Mouse (Mus musculus): Measurements from ENCODE around the gene Ggct. TPM values are rescaled to one million over a fixed set of nuclear protein-coding genes. Genes with fewer than 3 reads are reported as not detected.

Ggct gene
- polyA plus RNA-seq (2017; shearing (Covaris generic)): 34.4 TPM

DNA sequence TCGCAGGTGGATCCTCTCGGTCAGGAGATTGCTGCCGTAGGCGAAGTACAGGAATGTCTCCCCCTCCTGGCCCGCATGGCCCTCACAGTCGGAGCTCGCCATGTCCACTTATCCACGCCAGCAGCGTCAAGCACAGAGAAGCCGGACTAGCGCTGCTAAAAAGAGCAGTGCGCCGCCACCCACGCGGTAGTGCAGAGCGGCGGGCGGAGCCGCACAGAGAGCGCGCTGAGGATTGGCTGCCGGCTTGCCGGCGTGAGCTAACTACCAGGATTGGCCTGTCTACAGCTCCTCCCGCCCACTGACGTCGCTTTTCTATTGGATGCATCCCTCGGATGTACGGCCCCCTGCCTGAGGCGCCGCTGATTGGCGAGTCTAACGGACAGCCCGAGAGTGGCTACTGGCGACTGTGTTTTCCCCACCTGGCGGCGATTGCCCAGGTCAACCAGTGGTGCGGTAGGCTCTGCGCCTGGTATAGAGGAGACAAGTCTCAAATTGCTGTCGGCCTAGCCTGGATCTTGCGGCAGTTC is at the start of gene Ggct:
Gene Ggct (minus strand): TSS at position 217 of the 527 bp plus-strand sequence.

GRCm38 (mm10) chr6:55037799-55038670 is 45.3 kb upstream of the Ggct start, which contains the start of gene Gars:
Gene Gars (plus strand): TSS chr6:55038007.

GRCm38 (mm10) chr6:54972111-54972928 is 20.4 kb downstream of the Ggct start, which contains the start of gene Nod1:
Gene Nod1 (minus strand): TSS chr6:54972612.

Other genes with a start within 250 kb of the Ggct start
- 12.9 TPM for gene Znrf2, start 176.0 kb downstream of the Ggct start, polyA plus RNA-seq (2017; shearing (Covaris generic))
- 34.1 TPM for gene Nod1, start 20.3 kb downstream of the Ggct start, polyA plus RNA-seq (2017; shearing (Covaris generic))
- 15.3 TPM for gene Gars, start 45.1 kb upstream of the Ggct start, polyA plus RNA-seq (2017; shearing (Covaris generic))
- gene Crhr2, start 140.1 kb upstream of the Ggct start, polyA plus RNA-seq (2017; shearing (Covaris generic)): not detected
- gene Inmt, start 182.1 kb upstream of the Ggct start, polyA plus RNA-seq (2017; shearing (Covaris generic)): not detected
- 0.30 TPM for gene Mindy4, start 210.4 kb upstream of the Ggct start, polyA plus RNA-seq (2017; shearing (Covaris generic))

All from CD4-positive, CD25-positive, alpha-beta regulatory T cell, adult 9 weeks (primary cell).